Mouse (Mus musculus) intestine, embryonic 14.5 days (tissue): ENCODE measurements around the gene Gpr75. TPM values are rescaled to one million over a fixed set of nuclear protein-coding genes. Genes with fewer than 3 reads are reported as not detected.

Experiments
- ATAC-seq: fragments of 200-750 bp; cut with Nextera tagmentation; replicated peaks from 2 replicates; pipeline ENCODE4 v1.8.0; 2017; ENCODE audit warnings: low read depth, moderate number of reproducible peaks, moderate TSS enrichment, moderate library complexity; ENCODE audit not compliant: low FRiP score, low TSS enrichment
- DNase-seq: peaks from one replicate; pipeline ENCODE4 v3.0.0-alpha.2; 2018; ENCODE audit warnings: low spot score
- H3K27ac ChIP-seq: fragments of 300-500 bp; sonication (generic); 2 replicates; pipeline ENCODE4 v1.5.1; 2014; ENCODE audit warnings: low read depth, mild to moderate bottlenecking, control low read depth
- H3K27me3 ChIP-seq: fragments of 300-500 bp; sonication (generic); replicated peaks from 2 replicates; pipeline ENCODE4 v1.6.1; 2014; ENCODE audit warnings: low read length, control low read depth; ENCODE audit not compliant: control insufficient read depth, insufficient read depth
- H3K36me3 ChIP-seq: fragments of 300-500 bp; sonication (generic); 2 replicates; pipeline ENCODE4 v1.6.1; 2014; ENCODE audit warnings: low read length, control low read depth; ENCODE audit not compliant: control insufficient read depth, insufficient read depth
- H3K4me1 ChIP-seq: fragments of 300-500 bp; sonication (generic); replicated peaks from 2 replicates; pipeline ENCODE4 v1.6.1; 2014; ENCODE audit warnings: low read length, control low read depth, mixed read lengths; ENCODE audit not compliant: control insufficient read depth, insufficient read depth
- H3K4me2 ChIP-seq: fragments of 300-500 bp; sonication (generic); 2 replicates; pipeline ENCODE4 v1.6.1; 2014; ENCODE audit warnings: low read length
- H3K4me3 ChIP-seq: fragments of 300-500 bp; sonication (generic); 2 replicates; pipeline ENCODE4 v1.5.1; 2014; ENCODE audit warnings: low read depth, low read length, control low read depth, mixed read lengths
- H3K9ac ChIP-seq: fragments of 300-500 bp; sonication (generic); 2 replicates; pipeline ENCODE4 v1.6.1; 2014; ENCODE audit warnings: mild to moderate bottlenecking, low read length
- H3K9me3 ChIP-seq: fragments of 300-500 bp; sonication (generic); 2 replicates; pipeline ENCODE4 v1.6.1; 2016; ENCODE audit warnings: low read length, control low read depth; ENCODE audit not compliant: control insufficient read depth
- WGBS: fragments of 180-500 bp; shearing (Covaris S2); extraction: QIAGEN DNeasy Blood & Tissue Kit; methylation state at CpG from one replicate; pipeline ENCODE4 v1.1.7; 2014; 5-methylcytosine and 5-hydroxymethylcytosine counted together
- polyA plus RNA-seq: library from polyadenylated mRNA; unstranded; fragments of >200 nt; fragmentation: Nextera tagmentation; extraction: Ambion mirVana; gene quantifications from 2 replicates; pipeline ENCODE4 v1.2.1, GENCODE M21; 2014

Gpr75 gene
- 0.12 and 0.14 TPM in 2 replicates for polyA plus RNA-seq

DNA sequence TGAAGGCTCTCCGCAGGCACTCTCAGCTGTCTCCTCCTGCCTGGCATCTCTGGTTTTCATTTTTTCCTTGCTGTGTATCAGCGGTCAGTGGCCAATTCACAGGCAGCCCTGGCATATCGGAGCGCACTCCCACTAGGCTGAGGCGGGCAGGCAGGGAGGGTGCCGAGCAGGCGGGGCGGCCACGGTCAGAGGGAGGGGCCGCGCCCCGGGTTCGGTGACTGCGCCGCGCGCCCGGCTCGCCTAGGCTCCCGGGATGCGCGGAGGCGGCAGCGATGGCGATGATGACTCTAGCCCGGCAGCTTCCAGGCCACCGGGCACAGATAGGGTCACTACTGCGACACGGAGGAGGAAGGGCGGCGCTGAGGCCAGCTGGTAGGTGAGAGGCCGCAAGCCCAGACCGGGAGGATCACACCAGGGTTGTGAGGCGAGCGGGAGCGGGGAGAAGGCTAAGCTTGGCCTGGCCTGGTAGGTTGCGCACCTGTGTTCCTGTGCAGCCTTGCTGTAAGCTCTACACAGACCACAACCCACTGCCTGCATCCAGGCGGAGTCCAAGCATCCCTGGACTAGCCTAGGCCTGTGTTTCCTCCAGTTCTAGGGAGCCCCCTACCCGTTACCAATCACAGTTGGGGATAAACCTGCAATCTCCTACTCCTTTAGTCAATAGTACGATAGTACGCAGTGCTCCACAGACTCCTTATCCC is at the start of gene Gpr75, which contains the start of gene Asb3:
Gpr75 (plus strand) TSS at position 188 of the 701 bp plus-strand sequence.
Asb3 (plus strand) TSS at position 246 of the 701 bp plus-strand sequence.
- Histone ChIP-seq H3K4me2 (peak within 1 kb of the TSS; percentile 88), H3K4me3 (peak within 1 kb of the TSS; percentile 34), H3K4me1 (no peaks in the 10 kb centered on the region), H3K27me3 (no peaks in the 10 kb centered on the region), H3K9ac (peak within 1 kb of the TSS; percentile 22), H3K9me3 (no peaks in the 10 kb centered on the region), H3K27ac (no peak within 1 kb of the TSS), H3K36me3 (no peaks in the 10 kb centered on the region; the same call in 1 of the 2 replicates)
- DNase-seq: peak; percentile 75
- peak; percentile 92 for ATAC-seq
- WGBS: 3% methylated on average over 39 of the region's 41 CpGs

DNA sequence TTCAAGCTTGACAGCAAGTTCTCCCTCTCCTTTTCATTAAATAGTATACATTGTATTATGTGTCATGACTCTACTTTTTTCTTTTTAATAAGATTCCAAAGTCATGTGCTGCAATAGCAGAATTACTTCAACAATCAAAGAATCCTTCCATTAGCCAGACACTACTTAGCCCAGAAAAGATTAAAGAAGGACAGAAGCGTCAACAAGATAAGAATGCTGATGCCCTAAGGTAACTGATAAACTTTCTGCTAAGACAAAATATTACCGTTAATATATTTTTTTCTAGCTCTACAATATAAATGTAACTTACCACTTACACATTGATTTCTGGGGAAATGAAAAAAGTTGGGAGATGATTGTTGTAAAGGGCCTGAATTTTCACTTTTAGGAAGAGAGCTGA is 46.4 kb upstream of the Gpr75 start:
- H3K4me1 ChIP-seq: no peaks in the 10 kb centered on the region
- ATAC-seq (no peak), DNase-seq (no peak)
- H3K27ac ChIP-seq: no peak overlapping the region
- H3K27me3 ChIP-seq: no peaks in the 10 kb centered on the region
- H3K36me3 ChIP-seq: peaks cover 78% of the 10 kb centered on the region
- 98% methylated on average over 2 of the region's 2 CpGs for WGBS
- no peaks in the 10 kb centered on the region for H3K9me3 ChIP-seq
- no peak overlapping the region for H3K9ac ChIP-seq
- H3K4me3 ChIP-seq: no peak overlapping the region
- H3K4me2 ChIP-seq: no peak overlapping the region

DNA sequence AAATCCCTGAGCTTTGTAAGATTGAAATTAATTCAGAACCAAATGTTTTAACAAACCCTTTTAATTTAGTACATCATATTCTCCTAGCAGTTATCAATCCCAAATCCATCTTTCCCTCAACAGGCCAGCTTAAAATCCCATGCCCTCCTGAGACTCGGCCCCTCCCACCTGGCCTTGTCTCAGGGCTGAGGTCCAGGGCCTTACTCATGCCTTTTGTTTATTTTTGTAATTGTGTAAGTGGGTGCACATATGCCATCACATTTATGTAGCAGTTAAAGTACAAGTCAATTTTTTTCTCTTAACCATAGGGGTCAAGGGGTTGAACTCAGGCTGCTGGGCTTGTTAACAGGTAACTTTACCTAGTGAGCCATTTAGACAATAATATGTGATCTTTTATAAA is 40.8 kb upstream of the Gpr75 start:
- no peak for ATAC-seq
- WGBS: 100% methylated on average over 1 of the region's 1 CpGs

DNA sequence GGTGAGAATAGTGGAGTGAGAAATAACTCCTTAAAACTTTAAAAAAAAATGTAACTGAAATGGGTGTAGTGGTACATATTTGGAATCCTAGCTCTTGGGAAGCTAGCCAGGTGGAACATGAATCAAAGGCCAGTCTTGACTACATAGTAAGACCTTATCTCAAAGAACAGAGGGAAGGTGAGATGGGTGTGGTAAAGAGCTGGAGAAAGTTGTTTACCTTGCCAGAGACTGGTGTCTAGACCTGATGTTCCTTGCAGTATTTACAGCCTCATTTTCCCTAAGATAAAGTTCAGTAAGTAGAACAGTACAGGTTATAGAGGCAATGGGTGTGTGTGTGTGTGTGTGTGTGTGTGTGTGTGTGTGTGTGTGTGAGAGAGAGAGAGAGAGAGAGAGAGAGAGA is 12.7 kb upstream of the Gpr75 start:
- ATAC-seq (no peak), DNase-seq (no peak)
- H3K9ac ChIP-seq: no peak overlapping the region
- H3K4me3 ChIP-seq: no peak overlapping the region
- H3K27me3 ChIP-seq: no peaks in the 10 kb centered on the region
- peaks cover 52% of the 10 kb centered on the region for H3K36me3 ChIP-seq
- no peaks in the 10 kb centered on the region for H3K4me1 ChIP-seq
- H3K27ac ChIP-seq: no peak overlapping the region
- no peaks in the 10 kb centered on the region for H3K9me3 ChIP-seq
- H3K4me2 ChIP-seq: no peak overlapping the region

More for the DNA sequence above, 40.8 kb upstream of the Gpr75 start:
- Histone ChIP-seq H3K36me3 (peaks cover 70% of the 10 kb centered on the region), H3K4me1 (no peaks in the 10 kb centered on the region), H3K4me3 (no peak overlapping the region), H3K27ac (no peak overlapping the region), H3K9me3 (no peaks in the 10 kb centered on the region), H3K4me2 (no peak overlapping the region), H3K27me3 (no peaks in the 10 kb centered on the region), H3K9ac (no peak overlapping the region)
- DNase-seq: no peak

DNA sequence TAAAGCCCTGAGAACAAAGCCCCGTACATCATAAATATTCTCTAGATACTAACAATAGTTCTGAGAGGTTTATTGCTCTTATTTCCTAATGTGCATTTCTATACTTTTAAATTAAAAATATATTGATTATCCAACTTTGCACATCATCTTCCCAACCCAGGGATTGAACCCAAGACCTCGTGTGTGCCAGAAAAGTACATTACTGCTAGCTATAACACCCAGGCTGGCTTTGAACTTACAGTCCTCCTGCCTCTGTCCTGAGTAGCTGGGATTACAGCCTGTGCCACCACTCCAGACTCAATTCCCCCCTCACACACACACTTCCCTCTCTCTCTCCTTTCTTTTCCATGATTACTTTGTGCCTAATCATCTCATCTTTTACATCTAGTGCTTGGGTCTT is 3.0 kb downstream of the Gpr75 start:
- H3K4me3 ChIP-seq: no peak overlapping the region
- 89% methylated on average over 2 of the region's 2 CpGs for WGBS

DNA sequence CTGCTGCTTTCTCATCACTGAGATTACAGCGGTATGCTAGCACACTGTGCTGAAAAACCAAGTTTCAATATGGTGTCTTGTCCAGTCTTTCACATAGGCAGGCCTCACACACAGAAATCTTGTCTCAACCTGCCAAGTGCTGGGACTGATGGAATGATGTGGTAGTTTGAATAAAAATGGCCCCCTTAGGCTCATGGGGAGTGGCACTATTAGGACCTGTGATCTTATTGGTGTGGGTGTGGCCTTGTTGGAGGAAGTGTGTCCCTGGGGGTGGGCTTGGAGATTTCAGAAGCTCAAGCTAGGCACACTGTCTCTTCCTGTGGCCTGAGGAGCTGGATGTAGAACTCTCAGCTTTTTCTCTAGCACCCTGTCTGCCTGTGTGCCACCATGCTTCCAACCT is 11.0 kb downstream of the Gpr75 start:
- Histone ChIP-seq H3K4me1 (no peaks in the 10 kb centered on the region), H3K27me3 (no peaks in the 10 kb centered on the region), H3K27ac (no peak overlapping the region), H3K9me3 (no peaks in the 10 kb centered on the region), H3K9ac (no peak overlapping the region), H3K36me3 (no peaks in the 10 kb centered on the region), H3K4me3 (no peak overlapping the region), H3K4me2 (no peak overlapping the region)
- DNase-seq: no peak
- no peak for ATAC-seq
- WGBS: 86% methylated on average over 1 of the region's 1 CpGs

More for the DNA sequence above, 3.0 kb downstream of the Gpr75 start:
- no peak for DNase-seq
- no peak overlapping the region for H3K9ac ChIP-seq
- no peak for ATAC-seq
- H3K27me3 ChIP-seq: no peaks in the 10 kb centered on the region
- H3K4me1 ChIP-seq: no peaks in the 10 kb centered on the region
- H3K4me2 ChIP-seq: no peak overlapping the region
- H3K9me3 ChIP-seq: no peaks in the 10 kb centered on the region
- no peaks in the 10 kb centered on the region for H3K36me3 ChIP-seq
- H3K27ac ChIP-seq: no peak overlapping the region

DNA sequence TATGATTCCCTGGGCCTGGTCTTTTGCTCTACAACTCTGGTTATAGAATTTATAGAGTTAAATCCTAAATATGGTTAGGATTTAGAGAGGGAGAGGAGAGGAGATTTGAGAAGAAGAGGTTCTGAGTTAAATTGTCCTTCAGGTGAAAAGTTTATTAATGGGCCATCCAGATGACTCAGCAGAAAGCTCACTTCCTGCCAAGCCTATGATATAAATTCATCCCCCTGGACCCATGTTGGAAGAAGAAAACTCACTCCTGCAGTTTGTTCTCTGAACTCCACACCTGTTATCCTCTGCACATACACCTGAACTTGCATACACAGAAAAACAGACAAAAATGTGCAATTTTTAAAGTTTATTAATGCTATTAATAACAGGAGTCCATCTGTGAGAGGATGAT is 14.2 kb downstream of the Gpr75 start:
- Histone ChIP-seq H3K9ac (no peak overlapping the region), H3K9me3 (no peaks in the 10 kb centered on the region)

DNA sequence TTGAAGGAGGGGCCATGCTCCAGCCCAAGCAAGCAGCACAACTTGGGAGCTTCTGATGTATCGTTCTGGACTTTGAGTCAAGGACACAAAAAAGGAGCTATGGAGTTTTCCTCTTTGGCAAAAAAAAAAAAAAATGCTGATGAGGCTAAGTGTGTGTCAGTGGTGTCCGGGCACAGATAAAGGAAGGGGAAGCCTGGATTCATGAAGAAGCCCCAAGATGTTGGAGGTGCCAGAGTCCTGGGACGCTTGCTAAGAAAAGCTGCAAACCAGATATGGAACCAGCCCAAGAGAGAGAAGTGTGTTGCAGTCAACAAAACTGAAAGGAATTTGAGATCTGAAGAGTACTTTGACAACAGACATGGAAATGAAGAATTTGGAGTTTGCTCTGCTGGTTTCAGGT is 27.2 kb downstream of the Gpr75 start:
- DNase-seq: no peak
- 92% methylated on average over 3 of the region's 3 CpGs for WGBS
- ATAC-seq: no peak
- no peaks in the 10 kb centered on the region for H3K4me1 ChIP-seq
- H3K27ac ChIP-seq: no peak overlapping the region
- no peak overlapping the region for H3K4me3 ChIP-seq
- no peaks in the 10 kb centered on the region for H3K36me3 ChIP-seq
- no peak overlapping the region for H3K9ac ChIP-seq
- no peak overlapping the region for H3K4me2 ChIP-seq
- no peaks in the 10 kb centered on the region for H3K27me3 ChIP-seq
- no peaks in the 10 kb centered on the region for H3K9me3 ChIP-seq

More for the DNA sequence above, 14.2 kb downstream of the Gpr75 start:
- no peaks in the 10 kb centered on the region for H3K4me1 ChIP-seq
- no peak for ATAC-seq
- no peak overlapping the region for H3K4me3 ChIP-seq
- no peaks in the 10 kb centered on the region for H3K36me3 ChIP-seq
- H3K27me3 ChIP-seq: no peaks in the 10 kb centered on the region
- no peak overlapping the region for H3K4me2 ChIP-seq
- no peak for DNase-seq
- no peak overlapping the region for H3K27ac ChIP-seq

DNA sequence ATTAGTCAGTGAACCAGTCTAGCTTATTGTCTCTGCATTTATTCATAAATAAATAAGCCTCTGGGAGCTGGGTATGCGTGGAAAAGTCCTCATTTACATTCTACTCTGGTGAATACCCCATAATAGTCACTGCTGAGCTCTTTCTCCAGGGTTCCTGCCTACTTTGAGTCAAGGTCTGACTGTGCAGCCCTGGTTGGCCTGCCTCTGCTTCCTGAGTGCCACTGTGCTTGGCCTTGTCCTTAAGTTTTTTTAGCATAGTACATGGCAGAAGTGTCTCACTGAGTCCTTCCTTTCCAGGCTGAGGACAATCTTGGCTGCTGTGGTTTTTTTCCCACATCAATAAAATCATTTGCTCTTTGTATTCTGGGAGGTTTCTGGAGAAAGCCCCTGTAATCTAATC is 35.5 kb downstream of the Gpr75 start:
- Histone ChIP-seq H3K4me2 (no peak overlapping the region), H3K9me3 (no peaks in the 10 kb centered on the region), H3K4me1 (no peaks in the 10 kb centered on the region), H3K27ac (no peak overlapping the region), H3K36me3 (0 out of 2 replicates have a peak, but pooled peaks cover 3% of the 10 kb centered on the region), H3K9ac (no peak overlapping the region), H3K4me3 (no peak overlapping the region), H3K27me3 (no peaks in the 10 kb centered on the region)
- ATAC-seq: no peak
- WGBS: 84% methylated on average over 1 of the region's 1 CpGs
- no peak for DNase-seq
